Mouse (Mus musculus): ENCODE measurements around the gene Drc7. TPM values are rescaled to one million over a fixed set of nuclear protein-coding genes. Genes with fewer than 3 reads are reported as not detected.
"Not testable (repeated sequence)": the region's sequence is repeated elsewhere in the genome, so short reads cannot be mapped to it uniquely, and the experiment has no call there.

The Drc7 gene
- 2.0 and 4.2 TPM in 2 replicates for polyA plus RNA-seq (2012; rRNA removed)

GRCm38 (mm10) chr8:95054927-95055510 is at the start of gene Drc7:
TSS of gene Drc7 (plus strand) at chr8:95055103.
- peak; percentile 67 for DNase-seq (ENCODE audit: low read depth)
- TF ChIP-seq POLR2A (IDR thresholded peaks at IDR 0.05; ENCODE audit: borderline replicate concordance, extremely low read depth, insufficient read depth, insufficient read length, poor library complexity, severe bottlenecking) (no peak), CTCF (IDR thresholded peaks at IDR 0.05; ENCODE audit: borderline replicate concordance, extremely low read depth, insufficient read depth, insufficient read length) (no peak)

GRCm38 (mm10) chr8:95012442-95012919 is 42.4 kb upstream of the Drc7 start:
- TF ChIP-seq POLR2A (IDR thresholded peaks at IDR 0.05; ENCODE audit: borderline replicate concordance, extremely low read depth, insufficient read depth, insufficient read length, poor library complexity, severe bottlenecking), result no peak
- no peak for TF ChIP-seq CTCF (IDR thresholded peaks at IDR 0.05; ENCODE audit: borderline replicate concordance, extremely low read depth, insufficient read depth, insufficient read length)
- DNase-seq (ENCODE audit: low read depth), result no peak

- TF ChIP-seq CTCF (IDR thresholded peaks at IDR 0.05; ENCODE audit: borderline replicate concordance, extremely low read depth, insufficient read depth, insufficient read length) (no peak), POLR2A (IDR thresholded peaks at IDR 0.05; ENCODE audit: borderline replicate concordance, extremely low read depth, insufficient read depth, insufficient read length, poor library complexity, severe bottlenecking) (no peak)
- DNase-seq (ENCODE audit: low read depth), result no peak
Observed at GRCm38 (mm10) chr8:95015866-95016265, 39.0 kb upstream of the Drc7 start.

GRCm38 (mm10) chr8:95016684-95017083 is 38.2 kb upstream of the Drc7 start:
- TF ChIP-seq CTCF (IDR thresholded peaks at IDR 0.05; ENCODE audit: borderline replicate concordance, extremely low read depth, insufficient read depth, insufficient read length) (no peak), POLR2A (IDR thresholded peaks at IDR 0.05; ENCODE audit: borderline replicate concordance, extremely low read depth, insufficient read depth, insufficient read length, poor library complexity, severe bottlenecking) (no peak)

GRCm38 (mm10) chr8:95017451-95017850 is 37.5 kb upstream of the Drc7 start, which contains the start of gene Adgrg3:
TSS of gene Adgrg3 (plus strand) at chr8:95017692.
- DNase-seq (ENCODE audit: low read depth), result no peak
- TF ChIP-seq CTCF (IDR thresholded peaks at IDR 0.05; ENCODE audit: borderline replicate concordance, extremely low read depth, insufficient read depth, insufficient read length) (no peak), POLR2A (IDR thresholded peaks at IDR 0.05; ENCODE audit: borderline replicate concordance, extremely low read depth, insufficient read depth, insufficient read length, poor library complexity, severe bottlenecking) (no peak)

More at GRCm38 (mm10) chr8:95016684-95017083, 38.2 kb upstream of the Drc7 start:
- no peak for DNase-seq (ENCODE audit: low read depth)

GRCm38 (mm10) chr8:95017969-95018635 is 36.8 kb upstream of the Drc7 start:
- TF ChIP-seq POLR2A (IDR thresholded peaks at IDR 0.05; ENCODE audit: borderline replicate concordance, extremely low read depth, insufficient read depth, insufficient read length, poor library complexity, severe bottlenecking) (no peak), CTCF (IDR thresholded peaks at IDR 0.05; ENCODE audit: borderline replicate concordance, extremely low read depth, insufficient read depth, insufficient read length) (no peak)
- no peak for DNase-seq (ENCODE audit: low read depth)

- DNase-seq (ENCODE audit: low read depth), result no peak
- no peak for TF ChIP-seq CTCF (IDR thresholded peaks at IDR 0.05; ENCODE audit: borderline replicate concordance, extremely low read depth, insufficient read depth, insufficient read length)
- TF ChIP-seq POLR2A (IDR thresholded peaks at IDR 0.05; ENCODE audit: borderline replicate concordance, extremely low read depth, insufficient read depth, insufficient read length, poor library complexity, severe bottlenecking), result no peak
Observed at GRCm38 (mm10) chr8:95020293-95020777, 34.6 kb upstream of the Drc7 start.

- TF ChIP-seq POLR2A (IDR thresholded peaks at IDR 0.05; ENCODE audit: borderline replicate concordance, extremely low read depth, insufficient read depth, insufficient read length, poor library complexity, severe bottlenecking) (no peak), CTCF (IDR thresholded peaks at IDR 0.05; ENCODE audit: borderline replicate concordance, extremely low read depth, insufficient read depth, insufficient read length) (no peak)
- DNase-seq (ENCODE audit: low read depth), result no peak
Observed at GRCm38 (mm10) chr8:95020821-95021220, 34.1 kb upstream of the Drc7 start.

GRCm38 (mm10) chr8:95023201-95023600 is 31.7 kb upstream of the Drc7 start:
- TF ChIP-seq POLR2A (IDR thresholded peaks at IDR 0.05; ENCODE audit: borderline replicate concordance, extremely low read depth, insufficient read depth, insufficient read length, poor library complexity, severe bottlenecking), result no peak
- TF ChIP-seq CTCF (IDR thresholded peaks at IDR 0.05; ENCODE audit: borderline replicate concordance, extremely low read depth, insufficient read depth, insufficient read length), result no peak
- DNase-seq (ENCODE audit: low read depth), result no peak

- no peak for TF ChIP-seq POLR2A (IDR thresholded peaks at IDR 0.05; ENCODE audit: borderline replicate concordance, extremely low read depth, insufficient read depth, insufficient read length, poor library complexity, severe bottlenecking)
- no peak for TF ChIP-seq CTCF (IDR thresholded peaks at IDR 0.05; ENCODE audit: borderline replicate concordance, extremely low read depth, insufficient read depth, insufficient read length)
Observed at GRCm38 (mm10) chr8:95024387-95024786, 30.5 kb upstream of the Drc7 start.

GRCm38 (mm10) chr8:95025421-95025820 is 29.5 kb upstream of the Drc7 start:
- TF ChIP-seq POLR2A (IDR thresholded peaks at IDR 0.05; ENCODE audit: borderline replicate concordance, extremely low read depth, insufficient read depth, insufficient read length, poor library complexity, severe bottlenecking) (no peak), CTCF (IDR thresholded peaks at IDR 0.05; ENCODE audit: borderline replicate concordance, extremely low read depth, insufficient read depth, insufficient read length) (peak; percentile 59; the same call in 1 of the 2 replicates)
- DNase-seq (ENCODE audit: low read depth), result no peak

More at GRCm38 (mm10) chr8:95024387-95024786, 30.5 kb upstream of the Drc7 start:
- no peak for DNase-seq (ENCODE audit: low read depth)

- not testable (repeated sequence) for DNase-seq (ENCODE audit: low read depth)
Observed at GRCm38 (mm10) chr8:95028391-95028790, 26.5 kb upstream of the Drc7 start.
